Comparison of ENCODE assay signal across 8 mouse cellular contexts in the genomic region with DNA sequence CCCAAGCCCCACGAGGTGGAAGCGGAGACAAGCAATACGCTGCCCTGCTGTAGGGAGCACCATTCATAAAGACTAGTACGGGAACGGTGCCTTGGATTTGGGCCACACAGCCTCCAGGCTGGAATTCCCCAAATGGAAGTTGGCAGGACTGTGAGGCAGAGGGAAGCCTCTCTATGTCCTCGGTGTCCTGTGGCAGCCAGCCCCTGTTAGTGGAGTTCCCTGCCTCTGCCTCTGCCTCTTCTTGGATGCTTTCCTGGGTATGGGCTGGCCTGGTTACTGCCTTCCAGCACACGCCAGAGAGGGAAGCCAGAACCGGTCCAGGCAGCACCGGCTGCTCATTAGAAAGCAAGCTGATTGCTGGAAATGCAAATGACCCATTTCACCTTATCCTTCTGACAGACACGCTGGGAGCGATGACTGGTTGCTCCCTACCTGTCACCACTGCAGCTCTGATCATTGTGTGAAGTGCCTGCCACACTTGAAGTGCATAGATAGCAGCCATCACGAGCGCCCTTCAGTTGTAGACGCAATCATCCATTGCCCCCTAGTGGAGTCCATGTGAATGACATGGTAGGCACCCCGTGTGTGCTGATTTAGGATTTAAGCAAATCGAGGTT. TPM values are rescaled to one million over a fixed set of nuclear protein-coding genes. Genes with fewer than 3 reads are reported as not detected.
DNase-seq lines count a peak whose midpoint lies in the region.

No protein-coding gene starts in this region.

- DNase-seq in adrenal gland, adult (ENCODE audit: inconsistent age in 2 of 2, low spot score in 1 of 2): peak; percentile 76 to 93
- peak; percentile 94 for DNase-seq in embryo, embryonic 10 days (ENCODE audit: low spot score)
- DNase-seq in gastrocnemius, postnatal 14 days: peak; percentile 78
- DNase-seq in induced T-regulatory cell, adult 2 months (ENCODE audit: low read depth): peak; percentile 91
- peak; percentile 78 to 85 for DNase-seq in left cerebral cortex, adult 8-10 months (ENCODE audit: low spot score in 2 of 2)
- peak; percentile 87 for DNase-seq in mesoderm, embryonic 11.5 days (ENCODE audit: low read depth, low spot score)
- peak; percentile 86 for DNase-seq in right cerebral cortex, postnatal 25 days
- peak; percentile 60 to 77 for DNase-seq in urinary bladder, postnatal 4 days (ENCODE audit: low spot score in 2 of 2)

- intact Hi-C loops in gastrocnemius, postnatal 14 days (cut with DNase I; ENCODE audit: low total_unique reads): loop anchor here (5.0 kb wide), 1 partner anchor 67 kb away; no protein-coding TSS in a partner anchor

RNA-seq across cellular contexts. Expression of a gene that starts 4.1 kb away (rescaled TPM):
- not detected for total RNA-seq in gastrocnemius, postnatal 14 days (2021)
- total RNA-seq in left cerebral cortex, adult 8-10 months (2022): 1 to 10 TPM in 1 of 4 experiments, under 1 TPM in 3; 0.15 to 1.9 (median 0.43) TPM

Comparison
In these comparisons a context has a peak if more than half of its experiments do, and no peak if none do; other contexts are left out.
1. Peak in every context shown above with its lines: DNase-seq.